Mouse (Mus musculus): ENCODE data around the gene Il12rb1. TPM values are rescaled to one million over a fixed set of nuclear protein-coding genes. Genes with fewer than 3 reads are reported as not detected.

Gene Il12rb1
- polyA plus RNA-seq, 1 experiment from 2014 or later, result 0.20 TPM

- Histone ChIP-seq H3K4me3 (replicated peaks) (no peak overlapping the region), H3K36me3 (peaks cover 34% of the 10 kb centered on the region), H3K9ac (no peak overlapping the region), H3K4me1 (replicated peaks) (peaks cover 58% of the 10 kb centered on the region), H3K27me3 (no peaks in the 10 kb centered on the region), H3K9me3 (replicated peaks) (no peaks in the 10 kb centered on the region), H3K4me2 (no peak overlapping the region), H3K27ac (peak overlapping the region; percentile 99; the same call in 1 of the 2 replicates)
- ATAC-seq (ENCODE audit: low read depth), result no peak
- 81% methylated on average over 11 of the region's 11 CpGs for WGBS (ENCODE audit: insufficient replicate concordance)
- DNase-seq, result no peak
Measured at GRCm38 (mm10) chr8:70832371-70832770, 24.1 kb downstream of the Il12rb1 start.

GRCm38 (mm10) chr8:70833018-70833482 is 24.8 kb downstream of the Il12rb1 start:
- H3K4me3 ChIP-seq (replicated peaks), result no peak overlapping the region
- H3K4me2 ChIP-seq, result 0 out of 2 replicates have a peak overlapping the region, but pooled peaks have one; percentile 6
- peaks cover 35% of the 10 kb centered on the region for H3K36me3 ChIP-seq
- H3K27ac ChIP-seq, result peak overlapping the region; percentile 99
- peak overlapping the region; percentile 36; the same call in 1 of the 2 replicates for H3K9ac ChIP-seq
- no peaks in the 10 kb centered on the region for H3K9me3 ChIP-seq (replicated peaks)
- H3K4me1 ChIP-seq (replicated peaks), result peaks cover 65% of the 10 kb centered on the region
- WGBS (ENCODE audit: insufficient replicate concordance), result 37% methylated on average over 9 of the region's 9 CpGs
- DNase-seq, result no peak
- ATAC-seq (ENCODE audit: low read depth), result no peak
- H3K27me3 ChIP-seq, result no peaks in the 10 kb centered on the region

DNA sequence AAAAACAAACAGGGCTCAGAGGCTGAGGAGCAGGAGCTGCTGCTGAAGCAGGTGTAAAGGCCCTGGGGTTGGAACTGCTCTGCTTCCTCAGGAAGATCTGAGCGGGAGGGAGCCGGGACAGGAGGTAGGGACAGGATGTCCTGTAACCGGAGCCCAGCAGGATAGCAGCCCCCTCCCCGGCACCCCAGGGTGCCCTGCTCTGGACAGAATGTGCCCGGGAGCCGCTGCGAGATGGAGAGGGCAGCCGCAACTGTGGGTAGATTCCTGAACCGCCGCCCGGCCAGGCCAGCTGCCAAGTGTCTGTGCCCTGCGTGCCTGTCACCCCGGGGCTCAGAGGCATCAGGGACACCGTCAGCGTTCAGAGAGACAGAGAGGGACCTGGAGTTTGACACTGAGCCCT is 25.3 kb downstream of the Il12rb1 start:
- Histone ChIP-seq H3K9me3 (replicated peaks) (no peaks in the 10 kb centered on the region), H3K4me1 (replicated peaks) (peaks cover 70% of the 10 kb centered on the region), H3K27ac (peak overlapping the region; percentile 99), H3K36me3 (peaks cover 35% of the 10 kb centered on the region), H3K9ac (peak overlapping the region; percentile 36; the same call in 1 of the 2 replicates), H3K27me3 (no peaks in the 10 kb centered on the region), H3K4me2 (0 out of 2 replicates have a peak overlapping the region, but pooled peaks have one; percentile 6), H3K4me3 (replicated peaks) (no peak overlapping the region)
- 62% methylated on average over 15 of the region's 15 CpGs for WGBS (ENCODE audit: insufficient replicate concordance)
- DNase-seq (no peak), ATAC-seq (ENCODE audit: low read depth) (no peak)

DNA sequence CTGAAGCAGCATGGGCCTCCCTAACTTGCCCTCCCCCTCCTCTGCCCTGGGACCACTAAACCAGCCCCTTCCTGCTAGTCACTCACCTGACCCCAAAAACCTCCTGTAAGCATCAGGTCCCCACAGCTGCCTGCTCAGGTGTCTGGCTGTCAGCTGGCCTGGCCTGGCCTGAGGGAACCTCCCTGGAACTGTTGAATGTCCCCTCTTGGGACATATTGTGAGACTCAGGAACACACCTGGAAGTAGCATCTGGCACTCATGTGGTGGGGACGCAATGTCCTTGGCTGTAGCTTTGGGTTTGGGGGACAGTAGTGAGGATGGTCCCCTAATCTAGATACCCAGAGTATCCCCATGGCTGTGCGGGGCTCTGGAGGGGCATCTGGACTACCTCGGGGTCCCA is 25.8 kb downstream of the Il12rb1 start:
- Histone ChIP-seq H3K4me1 (replicated peaks) (peaks cover 74% of the 10 kb centered on the region), H3K36me3 (peaks cover 35% of the 10 kb centered on the region), H3K4me3 (replicated peaks) (no peak overlapping the region), H3K27ac (peak overlapping the region; percentile 99), H3K27me3 (no peaks in the 10 kb centered on the region), H3K9me3 (replicated peaks) (no peaks in the 10 kb centered on the region), H3K9ac (peak overlapping the region; percentile 95; the same call in 1 of the 2 replicates), H3K4me2 (no peak overlapping the region)
- 86% methylated on average over 3 of the region's 3 CpGs for WGBS (ENCODE audit: insufficient replicate concordance)
- DNase-seq (no peak), ATAC-seq (ENCODE audit: low read depth) (no peak)

DNA sequence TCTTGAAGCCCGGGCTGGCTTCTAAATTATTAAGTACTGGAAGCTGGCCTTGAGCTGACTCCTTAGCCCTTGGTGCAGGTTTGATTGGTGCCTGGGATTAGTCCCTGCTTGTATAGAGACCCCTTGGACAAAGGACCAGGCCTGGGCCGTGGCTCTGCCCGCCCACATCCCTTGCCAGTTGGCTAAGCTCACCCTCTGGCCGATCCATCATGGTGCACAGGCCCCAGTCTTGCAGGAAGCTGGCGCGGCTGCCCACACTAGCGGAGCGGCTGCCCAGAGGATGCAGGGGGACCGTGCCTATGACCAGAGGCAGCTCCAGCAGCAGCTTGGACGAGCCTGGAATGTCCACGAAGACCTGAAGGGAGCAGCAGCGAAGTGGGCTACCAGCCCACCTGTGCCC is 28.4 kb downstream of the Il12rb1 start:
- DNase-seq (no peak), ATAC-seq (ENCODE audit: low read depth) (no peak)
- Histone ChIP-seq H3K9me3 (replicated peaks) (no peaks in the 10 kb centered on the region), H3K9ac (peak overlapping the region; percentile 95), H3K4me1 (replicated peaks) (peaks cover 88% of the 10 kb centered on the region), H3K27ac (peak overlapping the region; percentile 99), H3K27me3 (no peaks in the 10 kb centered on the region), H3K4me2 (peak overlapping the region; percentile 92), H3K4me3 (replicated peaks) (peak overlapping the region; percentile 89), H3K36me3 (peaks cover 35% of the 10 kb centered on the region)
- 86% methylated on average over 12 of the region's 12 CpGs for WGBS (ENCODE audit: insufficient replicate concordance)

DNA sequence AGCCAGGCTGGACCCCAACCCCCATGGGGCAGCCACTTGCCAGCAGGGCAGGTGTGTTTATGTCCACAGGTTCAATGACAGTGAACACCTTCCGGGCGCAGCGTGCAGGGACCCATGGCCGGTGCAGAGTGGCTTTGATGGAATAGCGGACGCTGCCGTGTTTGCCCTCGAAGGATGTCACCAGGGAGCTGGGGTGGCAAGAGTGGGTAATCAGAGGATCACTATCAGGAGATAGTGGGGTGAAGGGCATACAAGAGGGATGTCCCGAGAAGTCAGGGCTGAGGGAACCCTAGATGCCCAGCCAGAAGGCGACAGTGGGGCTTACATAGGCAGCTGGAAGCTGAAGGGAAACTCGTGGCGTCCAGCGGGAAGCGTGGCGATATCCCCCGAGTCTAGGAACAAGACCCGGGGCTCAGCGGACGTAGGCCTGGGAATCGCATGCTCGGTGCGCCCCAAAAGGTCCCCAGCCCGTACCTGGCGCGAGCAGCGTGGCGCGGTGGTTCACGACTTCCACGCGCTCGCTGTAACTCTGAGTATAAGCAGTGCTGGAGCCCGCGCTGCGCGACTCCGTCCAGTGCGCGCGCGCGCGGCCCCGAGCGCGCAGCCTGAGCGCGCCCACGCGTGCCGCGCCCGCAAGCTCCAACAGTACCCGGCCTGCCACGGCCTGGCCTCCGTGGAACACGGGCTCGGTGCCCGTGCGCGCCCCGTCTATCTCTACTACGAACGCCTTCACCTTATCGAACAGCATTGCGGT is 30.6 kb downstream of the Il12rb1 start:
- peak overlapping the region; percentile 89 for H3K4me3 ChIP-seq (replicated peaks)
- H3K27me3 ChIP-seq, result no peaks in the 10 kb centered on the region
- peak overlapping the region; percentile 99 for H3K27ac ChIP-seq
- H3K4me1 ChIP-seq (replicated peaks), result peaks cover 87% of the 10 kb centered on the region
- H3K36me3 ChIP-seq, result peaks cover 35% of the 10 kb centered on the region
- peak; percentile 15 for ATAC-seq (ENCODE audit: low read depth)
- DNase-seq, result no peak
- 2% methylated on average over 66 of the region's 66 CpGs for WGBS (ENCODE audit: insufficient replicate concordance)
- peak overlapping the region; percentile 95 for H3K9ac ChIP-seq
- H3K4me2 ChIP-seq, result peak overlapping the region; percentile 92
- no peaks in the 10 kb centered on the region for H3K9me3 ChIP-seq (replicated peaks)

- Histone ChIP-seq H3K36me3 (peaks cover 28% of the 10 kb centered on the region), H3K4me3 (replicated peaks) (peak within 1 kb of the TSS; percentile 89), H3K4me1 (replicated peaks) (peaks cover 86% of the 10 kb centered on the region), H3K27me3 (no peaks in the 10 kb centered on the region), H3K4me2 (peak within 1 kb of the TSS; percentile 92), H3K27ac (peak within 1 kb of the TSS; percentile 99), H3K9me3 (replicated peaks) (no peaks in the 10 kb centered on the region), H3K9ac (peak within 1 kb of the TSS; percentile 95)
- DNase-seq (peak; percentile 100), ATAC-seq (ENCODE audit: low read depth) (peak; percentile 86)
- 1% methylated on average over 55 of the region's 55 CpGs for WGBS (ENCODE audit: insufficient replicate concordance)
Measured at GRCm38 (mm10) chr8:70839408-70840351, 31.4 kb downstream of the Il12rb1 start, which contains the start of gene Arrdc2. Gene Arrdc2, minus strand, starts transcription at chr8:70839720.

DNA sequence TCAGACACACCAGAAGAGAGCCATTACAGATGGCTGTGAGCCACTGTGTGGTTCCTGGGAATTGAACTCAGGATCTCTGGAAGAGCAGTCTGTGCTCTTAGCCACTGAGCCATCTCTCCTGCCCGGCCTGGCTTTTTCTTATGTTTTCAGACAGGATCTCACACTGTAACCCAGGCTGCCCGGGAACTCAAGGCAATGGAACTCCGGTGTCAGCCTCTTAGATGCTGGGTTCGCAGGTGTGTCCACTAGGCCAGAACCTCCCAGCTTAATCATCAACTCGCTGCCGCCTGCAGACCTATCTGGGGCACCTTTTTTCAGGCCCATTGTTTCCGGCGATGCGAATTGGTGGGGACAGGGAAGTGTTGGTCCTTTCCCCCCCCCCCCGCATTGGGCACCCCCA is 32.3 kb downstream of the Il12rb1 start:
- Histone ChIP-seq H3K4me3 (replicated peaks) (peak overlapping the region; percentile 66), H3K4me1 (replicated peaks) (peaks cover 85% of the 10 kb centered on the region), H3K4me2 (peak overlapping the region; percentile 85), H3K27me3 (no peaks in the 10 kb centered on the region), H3K27ac (peak overlapping the region; percentile 99), H3K9ac (peak overlapping the region; percentile 89), H3K36me3 (peaks cover 18% of the 10 kb centered on the region), H3K9me3 (replicated peaks) (no peaks in the 10 kb centered on the region)
- no peak for DNase-seq
- WGBS (ENCODE audit: insufficient replicate concordance), result 38% methylated on average over 10 of the region's 10 CpGs
- no peak for ATAC-seq (ENCODE audit: low read depth)

GRCm38 (mm10) chr8:70841147-70842072 is 33.2 kb downstream of the Il12rb1 start:
- 13% methylated on average over 22 of the region's 22 CpGs for WGBS (ENCODE audit: insufficient replicate concordance)
- Histone ChIP-seq H3K4me3 (replicated peaks) (peak overlapping the region; percentile 66), H3K9ac (peak overlapping the region; percentile 89), H3K9me3 (replicated peaks) (no peaks in the 10 kb centered on the region), H3K4me1 (replicated peaks) (peaks cover 84% of the 10 kb centered on the region), H3K27ac (peak overlapping the region; percentile 99), H3K27me3 (peaks cover 4% of the 10 kb centered on the region; the same call in 1 of the 2 replicates), H3K36me3 (peaks cover 10% of the 10 kb centered on the region), H3K4me2 (peak overlapping the region; percentile 85)
- peak; percentile 84 for DNase-seq
- ATAC-seq (ENCODE audit: low read depth), result peak; percentile 48

GRCm38 (mm10) chr8:70842484-70842883 is 34.2 kb downstream of the Il12rb1 start:
- Histone ChIP-seq H3K27ac (peak overlapping the region; percentile 99), H3K4me1 (replicated peaks) (peaks cover 80% of the 10 kb centered on the region), H3K36me3 (no peaks in the 10 kb centered on the region), H3K27me3 (peaks cover 10% of the 10 kb centered on the region), H3K9ac (peak overlapping the region; percentile 89), H3K4me3 (replicated peaks) (peak overlapping the region; percentile 66), H3K4me2 (peak overlapping the region; percentile 85), H3K9me3 (replicated peaks) (no peaks in the 10 kb centered on the region)
- WGBS (ENCODE audit: insufficient replicate concordance), result 73% methylated on average over 25 of the region's 25 CpGs
- DNase-seq, result no peak
- ATAC-seq (ENCODE audit: low read depth), result no peak
